Mouse (Mus musculus) monocyte, adult 5-6 weeks (primary cell): ENCODE results near the gene Kazald1. TPM values are rescaled to one million over a fixed set of nuclear protein-coding genes. Genes with fewer than 3 reads are reported as not detected.
"Not testable (repeated sequence)": the region's sequence is repeated elsewhere in the genome, so short reads cannot be mapped to it uniquely, and the experiment has no call there.

Experiments
- ATAC-seq: fragments of 153-309, 156-312 bp; replicated peaks from 2 replicates; pipeline ENCODE4 v1.8.0; 2017; ENCODE audit warnings: mild to moderate bottlenecking; ENCODE audit not compliant: low TSS enrichment, insufficient number of reproducible peaks, severe bottlenecking, poor library complexity, low FRiP score
- total RNA-seq: library from RNA; stranded (forward); fragments of 200-1000, 200-491, 200-594 nt; gene quantifications from 3 replicates; pipeline ENCODE4 v1.2.3, GENCODE M21; 2017

Gene Kazald1
- 1.2 TPM in 1 of 3 replicates, not detected in the others for total RNA-seq

DNA sequence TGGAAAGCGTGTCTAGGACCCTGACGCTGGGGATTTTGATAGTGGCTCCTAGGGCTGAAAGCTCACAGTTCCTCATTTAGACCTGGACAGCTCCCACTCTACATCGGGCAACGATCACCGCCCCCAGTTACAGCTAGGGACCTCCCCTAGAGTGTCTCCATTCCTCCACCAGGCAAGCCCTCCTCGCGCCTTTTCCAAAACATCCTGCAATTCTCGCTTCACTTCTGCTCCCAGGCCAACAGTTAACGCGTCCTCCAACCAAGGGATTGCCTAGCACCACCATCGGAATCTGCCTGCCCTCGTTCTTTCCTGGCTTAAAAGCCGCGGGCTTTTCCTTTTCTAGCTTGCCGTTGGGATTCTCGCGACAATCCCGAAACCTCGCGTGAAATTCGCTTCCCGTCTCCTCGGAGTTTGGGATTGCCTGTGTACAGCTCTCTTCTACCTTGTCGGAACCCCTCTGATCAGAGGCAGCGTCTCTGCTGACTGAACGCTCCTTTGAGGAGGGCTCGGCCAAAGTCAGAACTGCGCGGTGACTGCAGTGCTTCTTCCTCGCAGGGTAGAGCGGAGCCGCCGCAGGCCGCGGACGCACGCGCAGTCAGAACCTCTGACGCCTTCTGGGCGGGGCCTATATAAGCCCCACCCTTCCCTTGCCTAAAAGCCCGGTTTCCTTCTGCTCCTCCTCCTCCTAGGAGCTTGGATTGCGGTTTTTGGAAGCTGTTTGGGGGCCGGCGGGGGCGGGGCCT lies at the start of gene Kazald1:
Gene Kazald1 (plus strand): TSS at position 662 of the 743 bp plus-strand sequence.
- peak; percentile 56 for ATAC-seq

DNA sequence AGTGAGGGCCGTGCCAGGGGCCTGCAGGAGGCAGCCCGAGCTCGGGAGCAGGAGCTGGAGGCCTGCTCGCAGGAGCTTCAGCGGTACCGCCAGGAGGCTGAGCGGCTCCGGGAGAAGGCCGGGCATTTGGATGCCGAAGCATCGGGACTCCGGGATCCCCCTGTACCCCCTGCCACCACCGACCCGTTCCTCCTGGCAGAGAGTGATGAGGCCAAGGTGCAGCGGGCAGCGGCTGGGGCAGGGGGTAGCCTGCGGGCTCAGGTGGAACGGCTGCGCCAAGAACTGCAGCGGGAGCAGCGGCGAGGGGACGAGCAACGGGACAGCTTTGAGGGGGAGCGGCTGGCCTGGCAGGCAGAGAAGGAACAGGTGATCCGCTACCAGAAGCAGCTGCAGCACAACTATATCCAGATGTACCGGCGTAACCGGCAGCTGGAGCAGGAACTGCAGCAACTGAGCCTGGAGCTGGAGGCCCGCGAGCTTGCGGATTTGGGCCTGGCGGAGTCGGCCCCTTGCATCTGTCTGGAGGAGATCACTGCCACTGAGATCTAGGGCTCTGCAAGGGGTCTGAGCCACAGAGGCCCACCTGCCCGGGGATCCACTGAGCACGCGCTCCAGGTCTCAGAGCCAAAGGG lies 49.0 kb upstream of the Kazald1 start:
- ATAC-seq: no peak

DNA sequence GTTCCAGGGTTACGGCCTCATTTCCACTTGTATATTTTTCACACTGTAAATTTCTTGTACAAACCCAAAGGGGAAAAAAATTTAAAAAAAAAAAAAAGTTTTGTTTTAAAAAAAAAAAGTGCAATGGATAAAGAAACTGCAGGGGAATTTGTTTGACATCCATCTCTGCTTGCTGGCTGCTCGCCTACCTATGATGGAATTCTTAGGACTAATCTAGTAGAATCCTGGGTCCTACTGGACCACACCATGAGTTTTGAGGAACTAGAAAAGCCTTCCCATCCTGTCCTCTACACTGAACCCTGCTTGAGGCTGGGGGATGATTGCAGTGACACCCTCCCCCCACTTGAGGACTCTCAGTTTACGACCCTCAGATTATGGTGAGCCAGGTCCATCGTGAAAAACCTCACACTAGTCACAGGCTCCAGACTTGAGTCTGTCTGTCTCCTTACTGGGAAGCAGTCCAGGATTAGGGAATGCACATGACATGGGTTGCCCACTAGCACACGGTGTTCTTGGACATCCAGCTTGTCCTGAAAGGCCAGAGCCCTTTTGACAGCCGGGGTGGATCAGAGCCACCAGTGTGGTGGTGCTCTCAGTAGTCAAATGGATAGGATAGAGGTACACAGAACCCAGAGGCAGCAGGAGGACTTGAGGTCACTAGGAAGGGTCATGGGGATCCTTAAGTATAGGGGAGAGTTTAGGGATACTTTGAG lies 47.9 kb upstream of the Kazald1 start:
- ATAC-seq: no peak

DNA sequence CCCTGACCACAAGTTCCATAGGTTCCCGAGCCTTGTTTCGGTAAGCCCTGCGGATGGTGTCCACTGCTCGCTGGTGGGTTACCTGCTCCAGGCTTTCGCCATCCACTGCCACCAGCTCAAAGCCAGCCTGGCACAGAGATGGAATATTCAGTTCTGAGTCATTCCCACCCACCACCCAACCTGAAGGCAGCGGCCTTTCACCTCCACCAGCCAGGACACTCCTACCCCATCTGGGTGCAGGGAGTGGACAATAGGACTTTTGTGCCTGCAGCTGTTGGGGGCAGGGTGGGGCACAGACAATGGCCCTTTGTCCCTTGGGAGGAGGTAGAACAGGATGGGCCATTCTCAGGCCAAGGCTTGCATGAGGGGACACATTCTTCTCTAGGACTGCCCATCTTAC lies 47.2 kb upstream of the Kazald1 start:
- no peak for ATAC-seq

DNA sequence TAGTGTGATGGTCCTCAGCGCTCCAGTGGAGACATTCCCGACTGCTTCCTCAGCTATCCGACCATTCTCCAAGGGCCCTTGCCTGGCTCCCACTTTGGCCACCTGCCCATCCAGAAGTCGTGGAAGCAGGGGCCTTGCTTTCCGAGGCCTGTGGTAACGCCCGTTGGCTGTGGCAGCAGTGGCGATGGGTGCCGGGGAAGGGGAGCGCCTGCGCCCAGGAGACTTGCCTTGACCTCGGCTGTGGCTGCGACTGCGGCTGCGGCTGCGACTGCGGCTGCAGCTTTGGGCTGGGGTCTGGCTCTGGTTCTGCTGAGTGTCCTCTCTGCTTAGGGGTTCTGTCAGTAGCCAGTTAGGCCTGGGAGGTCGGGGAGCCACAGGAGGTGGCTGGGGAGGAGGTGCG lies 46.3 kb upstream of the Kazald1 start:
- ATAC-seq: no peak

DNA sequence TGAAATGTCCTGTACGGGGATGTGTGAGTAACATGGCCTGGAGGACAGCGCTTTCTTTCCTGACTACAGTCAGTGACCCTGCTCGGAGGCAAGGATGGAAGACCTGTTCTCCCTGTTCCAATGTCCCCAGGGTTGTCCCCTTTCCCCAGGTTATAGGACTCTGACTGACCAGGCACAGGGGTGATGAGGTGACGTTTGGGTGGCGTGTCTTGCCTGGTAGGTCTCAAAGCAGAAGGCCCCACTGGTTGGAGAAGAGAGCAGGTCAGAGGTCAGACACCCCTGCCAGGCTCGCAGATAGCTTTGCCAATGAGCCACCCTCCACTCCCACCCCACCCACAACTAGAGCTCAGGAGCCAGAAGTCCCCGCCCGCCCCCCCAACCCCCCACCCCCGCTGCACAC lies 45.5 kb upstream of the Kazald1 start:
- no peak for ATAC-seq

DNA sequence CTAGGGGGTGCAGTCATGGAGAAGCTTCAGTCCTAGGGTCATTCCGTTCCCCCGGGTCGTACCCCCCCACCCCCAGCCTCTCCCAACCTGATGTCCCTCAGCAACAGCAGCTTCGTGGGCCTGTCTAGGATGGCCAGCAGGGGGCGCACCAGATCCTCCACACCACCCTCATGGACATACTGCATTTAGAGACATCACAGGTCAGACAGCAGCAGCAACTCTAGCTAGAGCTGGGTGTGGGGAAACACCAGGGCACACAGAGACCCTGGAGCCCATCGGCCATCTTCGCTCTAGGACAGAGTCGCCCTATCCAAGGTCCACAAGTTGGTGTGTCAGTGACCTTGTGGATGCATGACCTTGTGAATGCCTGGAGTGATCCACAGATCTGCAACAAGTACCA lies 44.9 kb upstream of the Kazald1 start:
- ATAC-seq: peak; percentile 15; the same call in 1 of the 2 replicates

DNA sequence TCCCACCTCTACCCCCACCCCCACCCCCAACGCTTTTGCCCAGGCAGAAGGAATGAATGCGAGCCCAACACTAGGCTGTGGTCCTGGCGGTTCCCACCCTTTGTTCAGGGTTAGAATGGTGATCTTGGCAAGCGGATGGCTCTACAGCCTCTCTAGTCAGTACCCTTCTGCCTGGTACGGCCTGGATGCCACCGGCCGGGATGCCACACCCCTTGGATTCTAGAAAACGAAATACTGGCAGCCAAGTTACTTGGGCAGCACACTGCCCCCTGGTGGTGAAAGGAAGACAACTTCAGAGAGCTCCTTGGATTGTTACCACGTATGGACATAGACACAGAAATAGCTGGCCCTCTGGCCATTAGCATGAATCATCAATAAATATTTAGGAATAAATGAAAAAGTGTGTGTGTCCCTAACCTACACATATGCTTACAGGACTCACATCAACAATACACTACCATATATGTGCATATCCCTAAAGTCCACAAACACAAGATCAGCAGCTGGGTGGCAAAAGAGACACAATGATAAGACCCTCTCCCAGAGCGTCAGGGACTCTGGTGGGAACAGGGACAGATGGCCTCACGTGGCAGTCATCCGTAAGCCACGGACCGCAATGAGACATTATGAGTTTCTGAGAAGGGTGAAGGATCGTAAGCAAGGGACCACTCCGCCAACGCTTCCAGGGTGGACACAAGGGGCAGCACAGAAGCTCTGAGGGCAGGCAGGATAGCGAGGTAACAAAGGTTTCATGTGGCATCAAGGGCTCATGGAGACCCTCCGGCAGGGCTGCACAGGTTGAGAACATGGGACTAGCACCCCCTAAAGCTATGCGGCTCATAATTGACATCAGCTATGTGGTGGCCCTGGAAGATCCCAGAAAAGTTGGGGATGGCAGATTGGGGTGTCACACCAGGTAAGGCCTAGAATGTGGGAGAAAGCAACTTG lies 44.0 kb upstream of the Kazald1 start:
- ATAC-seq: peak; percentile 59

DNA sequence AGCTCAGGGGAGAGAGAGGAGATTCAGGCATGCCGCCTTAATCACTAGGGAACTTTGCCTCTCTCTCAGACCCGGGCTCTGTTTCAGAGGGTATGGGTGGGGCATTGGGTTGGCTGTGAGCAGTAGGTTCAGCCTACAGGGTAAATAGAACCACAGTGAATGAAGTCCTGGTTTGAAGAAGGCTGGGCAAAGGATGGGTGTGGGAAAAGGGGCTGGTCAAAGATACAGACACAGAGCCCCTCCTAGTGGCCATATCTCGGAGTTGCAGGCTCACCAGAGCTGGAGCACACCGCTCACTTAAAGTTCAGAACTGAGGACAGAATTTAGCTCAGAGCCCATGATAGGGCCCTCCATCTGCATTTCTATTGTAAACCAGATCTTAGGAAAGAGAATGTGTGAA lies 43.3 kb upstream of the Kazald1 start:
- no peak; the same call in 1 of the 2 replicates for ATAC-seq

DNA sequence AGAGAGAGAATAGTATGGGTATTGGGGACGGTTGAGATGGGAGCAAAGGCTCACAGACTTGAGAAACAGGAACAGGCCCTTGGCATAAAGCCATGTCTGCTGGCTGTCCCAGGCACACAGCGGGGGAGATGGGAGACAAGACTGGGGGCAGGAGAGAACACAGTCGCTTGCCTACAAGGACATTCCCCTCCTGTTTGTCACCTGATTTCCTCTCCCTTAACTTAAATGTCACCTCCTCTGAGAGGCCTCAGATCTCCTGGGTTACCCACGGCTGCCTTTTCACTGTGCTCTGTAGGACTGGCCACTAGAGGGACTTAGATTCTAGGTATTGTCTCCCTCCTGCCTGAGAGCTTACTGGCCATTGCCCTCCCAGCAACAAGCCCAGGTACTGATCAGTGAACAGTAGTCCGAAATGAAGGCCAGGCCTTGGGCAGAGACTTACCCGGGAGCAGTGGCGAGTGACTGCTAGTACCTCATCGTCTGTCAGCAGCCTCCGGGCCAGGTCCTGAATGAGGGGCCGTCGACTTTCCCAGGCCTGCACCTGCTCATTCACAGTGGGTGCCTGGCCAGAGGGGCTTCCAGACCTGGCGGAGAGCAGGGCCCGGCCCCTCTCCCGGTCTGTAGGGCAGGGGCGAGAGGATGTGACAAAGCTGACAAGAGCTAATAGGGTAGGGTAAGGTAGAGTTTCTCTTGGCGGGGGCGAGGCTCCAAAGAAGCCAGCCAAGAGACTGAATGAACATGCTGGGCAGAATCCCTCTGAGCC lies 42.3 kb upstream of the Kazald1 start:
- ATAC-seq: no peak

DNA sequence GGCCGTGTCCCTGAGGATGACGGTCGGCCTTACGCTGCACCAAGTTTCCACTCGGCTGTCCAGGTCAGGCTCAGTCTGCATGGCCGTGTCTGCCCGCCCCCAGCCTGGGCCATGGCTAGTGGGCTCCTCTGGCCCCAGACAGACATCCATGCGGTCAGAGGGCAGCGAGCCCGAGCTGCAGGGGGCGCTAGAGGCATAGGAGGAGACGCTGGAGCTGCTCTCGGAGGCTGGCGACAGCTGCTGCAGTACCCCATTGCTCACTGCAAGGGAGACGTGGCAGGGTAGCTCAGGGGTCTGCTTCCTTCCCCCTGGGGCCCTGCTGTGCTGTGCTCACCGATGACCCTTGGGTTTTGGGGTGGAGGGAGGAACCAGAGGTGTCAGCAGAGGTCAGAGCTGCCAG lies 38.2 kb upstream of the Kazald1 start:
- ATAC-seq: 0 out of 2 replicates have a peak, but pooled peaks have one; percentile 15

DNA sequence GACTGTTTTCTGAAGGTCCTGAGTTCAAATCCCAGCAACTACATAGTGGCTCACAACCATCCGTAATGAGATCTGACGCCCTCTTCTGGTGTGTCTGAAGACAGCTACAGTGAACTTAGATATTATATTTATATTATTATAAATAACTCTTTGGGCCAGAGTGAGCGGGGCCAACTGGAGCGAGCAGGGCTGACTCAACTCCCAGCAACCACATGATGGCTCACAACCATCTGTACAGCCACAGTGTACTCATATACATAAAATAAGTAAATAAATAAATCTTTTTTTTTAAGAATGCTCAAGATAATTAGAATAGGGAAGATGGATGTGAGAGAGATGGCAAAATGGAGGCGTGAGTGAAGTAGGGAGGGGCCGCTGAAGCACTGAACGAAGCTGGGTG lies 36.8 kb upstream of the Kazald1 start:
- ATAC-seq: not testable (repeated sequence)

DNA sequence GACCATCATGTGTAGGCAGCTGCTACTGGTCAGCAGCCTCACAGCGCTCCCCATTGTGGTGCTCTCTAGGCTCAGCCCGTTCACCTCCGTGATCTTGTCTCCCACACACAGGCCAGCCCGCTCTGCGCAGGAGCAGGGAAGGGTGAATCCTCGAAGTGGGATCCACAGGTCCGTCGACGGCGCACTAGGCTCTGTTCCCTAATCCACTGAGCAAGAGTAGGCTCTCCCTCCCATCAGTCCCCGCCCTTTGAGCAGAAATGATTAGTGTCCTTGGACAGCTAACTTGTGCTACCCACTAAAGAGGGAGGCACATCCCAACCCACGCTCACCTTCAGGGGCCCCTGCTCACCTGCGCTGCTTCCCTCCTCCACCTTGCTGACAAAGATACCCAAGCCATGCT lies 34.8 kb upstream of the Kazald1 start:
- no peak for ATAC-seq

DNA sequence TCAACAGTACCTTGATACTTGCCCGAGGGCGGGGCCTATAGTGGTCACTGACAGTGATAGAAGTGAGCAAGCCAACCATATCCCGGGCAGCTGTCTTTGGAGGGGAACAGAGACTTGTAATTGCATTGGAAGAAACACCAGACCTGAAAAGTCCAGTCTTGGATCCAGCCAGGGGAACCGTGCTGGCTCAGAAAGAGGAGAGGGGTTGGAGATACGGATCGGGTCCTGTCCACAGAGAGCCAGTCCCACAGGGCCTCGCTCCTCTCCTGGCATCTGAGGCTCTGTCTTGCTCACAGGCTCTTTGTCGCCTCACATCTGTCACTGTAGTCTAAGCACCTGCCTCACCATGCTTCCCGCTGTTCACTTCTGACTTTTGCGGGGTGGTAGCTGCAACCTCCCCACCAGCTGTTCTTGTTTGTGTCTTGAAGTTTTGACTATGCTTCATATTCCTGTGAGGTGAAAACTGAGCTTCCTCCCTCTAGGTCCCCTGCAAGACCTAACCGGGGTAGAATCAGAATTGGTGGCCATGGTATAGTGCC lies 30.6 kb upstream of the Kazald1 start:
- ATAC-seq: no peak

DNA sequence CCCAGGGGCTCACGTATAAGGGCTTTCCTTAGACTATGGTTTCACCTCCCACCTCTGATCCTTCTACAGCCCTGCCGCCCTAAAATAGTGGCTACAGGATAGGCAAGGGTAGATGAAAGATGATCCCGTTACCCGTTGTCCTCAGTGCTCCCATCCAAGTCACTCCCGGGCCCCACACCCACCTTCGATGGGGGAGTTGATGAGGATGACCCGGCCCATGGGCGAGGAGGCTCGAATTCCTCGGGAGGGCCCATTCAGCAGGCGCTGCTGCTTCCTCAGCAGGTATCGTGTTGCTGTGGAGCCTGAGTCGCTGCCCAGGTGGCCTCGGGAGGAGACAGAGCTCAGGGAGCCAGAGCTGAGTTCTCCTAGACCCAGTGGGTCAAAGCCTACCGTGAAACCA lies 29.8 kb upstream of the Kazald1 start:
- ATAC-seq: no peak

DNA sequence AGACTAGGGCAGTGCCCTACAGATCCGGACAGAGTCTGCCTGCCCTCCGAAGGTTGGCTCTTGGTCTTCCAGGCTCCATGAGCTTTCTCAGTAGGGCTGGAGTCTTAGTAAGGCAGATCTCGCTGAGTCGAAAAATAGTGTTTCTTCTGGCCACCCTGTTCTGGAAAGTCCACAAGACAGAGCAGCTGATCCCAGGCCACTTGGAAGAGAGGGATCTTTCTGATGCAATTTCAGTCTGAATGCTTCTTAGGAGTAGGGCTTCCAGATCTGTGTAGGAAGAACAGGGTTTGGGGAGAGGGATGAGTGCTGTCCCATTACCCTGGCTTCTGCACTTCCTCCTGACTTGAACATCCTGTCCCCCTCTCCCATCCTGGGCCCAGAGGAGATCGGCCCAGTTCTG lies 29.4 kb upstream of the Kazald1 start, which contains the start of gene Pdzd7:
Gene Pdzd7 (minus strand): TSS at position 67 of the 400 bp plus-strand sequence.
- no peak for ATAC-seq

DNA sequence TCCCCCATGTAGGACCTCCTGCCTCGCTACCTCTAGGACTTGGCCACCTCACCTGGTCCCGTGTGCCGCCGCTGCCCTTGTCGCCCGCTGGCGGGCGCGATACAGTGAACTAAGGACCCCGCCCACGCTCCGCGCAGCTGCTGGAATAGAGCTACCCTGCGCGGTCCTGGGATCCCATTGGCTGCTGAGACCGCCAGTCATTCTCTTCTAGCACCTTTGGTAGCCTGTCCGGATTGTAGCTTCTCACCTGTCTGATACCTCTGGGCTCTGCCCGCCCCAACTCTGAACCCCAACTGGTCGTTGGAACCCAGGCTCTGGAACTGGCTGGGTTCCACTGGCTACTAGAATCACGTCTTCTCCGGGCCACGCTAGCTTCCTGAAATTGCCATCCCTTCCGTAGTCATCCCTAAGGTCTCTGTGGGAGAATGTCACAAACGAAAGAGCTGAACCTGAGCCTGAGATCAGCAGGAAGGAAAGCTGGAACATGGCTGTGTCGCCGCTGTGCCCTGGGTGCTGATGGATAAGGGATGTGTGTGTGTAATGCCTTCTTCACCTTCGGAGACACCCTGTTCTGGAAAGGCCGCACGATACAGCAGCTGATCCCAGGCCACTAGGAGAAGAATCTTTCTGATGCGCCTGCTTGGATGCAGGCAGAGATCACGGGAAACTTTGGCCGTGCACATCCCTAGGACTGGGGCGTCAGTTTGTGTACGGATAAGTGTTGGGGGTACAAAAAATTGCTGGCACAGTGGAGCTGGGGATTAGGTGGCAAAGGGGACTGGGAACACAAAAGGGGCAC lies 28.3 kb upstream of the Kazald1 start:
- no peak for ATAC-seq
